Mouse (Mus musculus) heart, embryonic 16.5 days (tissue): Measurements from ENCODE around the gene Igf1r. TPM values are rescaled to one million over a fixed set of nuclear protein-coding genes. Genes with fewer than 3 reads are reported as not detected.

ENCODE experiments used
- ATAC-seq: fragments of 200-750 bp; cut with Nextera tagmentation; replicated peaks from 2 replicates; pipeline ENCODE4 v1.8.0; 2017; ENCODE audit warnings: moderate number of reproducible peaks; ENCODE audit not compliant: insufficient read depth, low FRiP score; ENCODE audit errors: extremely low read depth
- H3K27ac ChIP-seq: fragments of 300-500 bp; sonication (generic); 2 replicates; pipeline ENCODE4 v1.5.1; 2014; ENCODE audit warnings: mild to moderate bottlenecking, low read length, control low read depth, moderate library complexity
- H3K27me3 ChIP-seq: fragments of 300-500 bp; sonication (generic); 2 replicates; pipeline ENCODE4 v1.6.1; 2014; ENCODE audit warnings: low read length, mixed read lengths; ENCODE audit not compliant: control insufficient read depth, insufficient read depth
- H3K36me3 ChIP-seq: fragments of 300-500 bp; sonication (generic); 2 replicates; pipeline ENCODE4 v1.6.1; 2014; ENCODE audit not compliant: control insufficient read depth, insufficient read depth
- H3K4me1 ChIP-seq: fragments of 300-500 bp; sonication (generic); 2 replicates; pipeline ENCODE4 v1.6.1; 2014; ENCODE audit warnings: low read length, mixed read lengths; ENCODE audit not compliant: control insufficient read depth, insufficient read depth
- H3K4me2 ChIP-seq: fragments of 300-500 bp; sonication (generic); 2 replicates; pipeline ENCODE4 v1.6.1; 2014; ENCODE audit warnings: low read depth, mild to moderate bottlenecking, control low read depth, low read length
- H3K4me3 ChIP-seq: fragments of 300-500 bp; sonication (generic); 2 replicates; pipeline ENCODE4 v1.5.1; 2014; ENCODE audit warnings: mild to moderate bottlenecking, control low read depth, low read length
- H3K9ac ChIP-seq: fragments of 300-500 bp; sonication (generic); 2 replicates; pipeline ENCODE4 v1.6.1; 2014; ENCODE audit warnings: low read length, control low read depth
- H3K9me3 ChIP-seq: fragments of 300-500 bp; sonication (generic); replicated peaks from 2 replicates; pipeline ENCODE4 v1.6.1; 2016; ENCODE audit warnings: low read length; ENCODE audit not compliant: control insufficient read depth
- WGBS: fragments of 180-500 bp; shearing (Covaris S2); extraction: QIAGEN DNeasy Blood & Tissue Kit; methylation state at CpG from one replicate; pipeline ENCODE4 v1.1.7; 2014; 5-methylcytosine and 5-hydroxymethylcytosine counted together
- polyA plus RNA-seq: library from polyadenylated mRNA; unstranded; fragments of >200 nt; fragmentation: Nextera tagmentation; extraction: Ambion mirVana; gene quantifications from 2 replicates; pipeline ENCODE4 v1.2.1, GENCODE M21; 2015

Gene Igf1r
- polyA plus RNA-seq, 1 experiment from 2014 or later = 16.4 TPM

DNA sequence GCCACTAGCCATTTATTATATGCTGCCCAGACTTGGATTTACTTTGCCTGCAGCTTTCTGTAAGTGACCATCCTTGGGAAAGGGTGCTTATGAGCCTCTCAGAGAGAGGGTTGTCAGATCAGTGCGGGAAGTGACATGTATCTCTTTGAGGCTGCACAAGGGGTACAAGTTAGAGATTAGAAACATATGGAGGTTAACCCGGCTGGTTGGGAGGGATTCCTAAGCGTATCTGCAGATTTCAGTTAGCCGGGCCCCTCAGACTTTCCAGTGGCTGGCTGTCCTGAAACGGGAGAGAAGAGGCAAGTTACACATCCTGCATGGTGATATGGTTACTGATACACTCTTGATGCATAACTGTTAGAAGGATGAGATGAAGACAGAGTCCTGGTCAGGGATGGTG lies 161.7 kb downstream of the Igf1r start:
- peaks cover 10% of the 10 kb centered on the region; the same call in 1 of the 2 replicates for H3K4me1 ChIP-seq
- WGBS = 34% methylated on average over 5 of the region's 5 CpGs

DNA sequence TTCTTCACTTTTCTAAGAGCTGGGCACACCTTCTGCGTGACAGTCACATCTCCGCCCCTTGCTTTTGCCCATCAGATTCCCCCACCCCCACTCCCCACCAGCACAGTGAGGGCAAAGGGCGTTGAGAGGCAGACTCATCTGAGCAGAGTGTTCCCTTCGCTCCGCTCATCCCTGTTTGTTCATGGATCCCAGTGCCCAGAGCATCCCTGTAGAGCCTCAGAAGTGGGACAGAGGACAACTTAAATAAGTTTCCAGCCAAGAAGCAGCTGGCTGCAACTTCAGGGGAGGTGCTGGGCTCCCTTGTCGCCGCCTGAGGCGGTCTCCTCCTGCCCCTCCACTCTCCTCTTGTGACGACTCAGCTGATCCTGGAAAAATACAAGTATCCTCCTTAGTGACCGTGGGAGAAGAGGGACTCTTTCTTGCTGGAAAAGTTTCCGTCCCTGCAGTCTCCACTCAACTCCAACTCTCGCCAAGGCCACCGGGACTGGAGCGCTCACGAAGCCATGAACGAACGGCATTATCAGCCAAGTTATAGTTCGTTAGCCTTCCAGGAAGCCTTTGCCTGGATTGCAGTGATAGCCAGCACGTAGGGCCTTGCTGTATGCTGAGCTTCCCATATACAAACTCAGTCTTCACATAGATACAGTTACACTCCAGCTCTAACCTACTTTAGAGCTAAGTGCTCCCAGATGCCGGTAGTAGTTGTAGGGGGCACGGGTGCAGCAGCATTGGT lies 162.5 kb downstream of the Igf1r start:
- no peaks in the 10 kb centered on the region for H3K27me3 ChIP-seq
- no peak overlapping the region for H3K27ac ChIP-seq
- no peaks in the 10 kb centered on the region for H3K9me3 ChIP-seq
- H3K4me3 ChIP-seq = no peak overlapping the region
- ATAC-seq = no peak
- peaks cover 10% of the 10 kb centered on the region; the same call in 1 of the 2 replicates for H3K4me1 ChIP-seq
- no peak overlapping the region for H3K4me2 ChIP-seq
- H3K36me3 ChIP-seq = no peaks in the 10 kb centered on the region; the same call in 1 of the 2 replicates
- 64% methylated on average over 21 of the region's 21 CpGs for WGBS
- H3K9ac ChIP-seq = no peak overlapping the region

More for the DNA sequence above, 161.7 kb downstream of the Igf1r start:
- Histone ChIP-seq H3K9ac (no peak overlapping the region), H3K4me3 (no peak overlapping the region), H3K27me3 (no peaks in the 10 kb centered on the region), H3K9me3 (no peaks in the 10 kb centered on the region), H3K27ac (no peak overlapping the region), H3K4me2 (no peak overlapping the region), H3K36me3 (no peaks in the 10 kb centered on the region; the same call in 1 of the 2 replicates)
- ATAC-seq = no peak

GRCm38 (mm10) chr7:68117567-68117966 lies 164.9 kb downstream of the Igf1r start:
- Histone ChIP-seq H3K4me3 (no peak overlapping the region), H3K36me3 (no peaks in the 10 kb centered on the region; the same call in 1 of the 2 replicates), H3K27ac (no peak overlapping the region), H3K9ac (no peak overlapping the region), H3K9me3 (no peaks in the 10 kb centered on the region), H3K4me1 (peaks cover 13% of the 10 kb centered on the region), H3K4me2 (no peak overlapping the region), H3K27me3 (no peaks in the 10 kb centered on the region)
- WGBS = 46% methylated on average over 5 of the region's 5 CpGs
- ATAC-seq = no peak

GRCm38 (mm10) chr7:68117981-68118380 lies 165.4 kb downstream of the Igf1r start:
- Histone ChIP-seq H3K36me3 (no peaks in the 10 kb centered on the region; the same call in 1 of the 2 replicates), H3K4me2 (no peak overlapping the region), H3K27ac (no peak overlapping the region), H3K9ac (no peak overlapping the region), H3K27me3 (no peaks in the 10 kb centered on the region), H3K9me3 (no peaks in the 10 kb centered on the region), H3K4me1 (peaks cover 15% of the 10 kb centered on the region), H3K4me3 (no peak overlapping the region)
- ATAC-seq = no peak
- WGBS = 66% methylated on average over 2 of the region's 2 CpGs

DNA sequence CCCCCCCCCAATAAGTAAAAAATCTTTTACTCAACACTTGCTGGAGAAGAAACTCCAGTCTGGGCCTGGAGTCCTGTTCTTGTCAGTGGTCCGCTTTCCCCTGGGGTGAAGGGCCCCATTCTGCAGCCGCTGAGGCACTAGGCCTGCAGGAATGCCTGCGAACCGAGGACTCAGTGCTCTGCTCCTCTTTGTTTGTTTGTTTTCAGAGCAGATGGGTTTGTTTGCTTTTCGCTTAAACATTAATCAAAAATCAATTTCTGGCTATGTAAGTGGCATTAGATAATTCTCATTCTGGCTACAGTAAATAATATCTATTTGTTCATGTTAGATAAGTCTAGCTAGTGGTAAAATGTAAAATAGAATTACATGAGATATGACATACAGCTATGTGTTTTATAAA lies 167.0 kb downstream of the Igf1r start:
- H3K4me1 ChIP-seq = peaks cover 10% of the 10 kb centered on the region
- H3K27ac ChIP-seq = no peak overlapping the region
- H3K9ac ChIP-seq = no peak overlapping the region
- H3K27me3 ChIP-seq = no peaks in the 10 kb centered on the region
- no peak overlapping the region for H3K4me3 ChIP-seq
- WGBS = 67% methylated on average over 5 of the region's 5 CpGs
- ATAC-seq = no peak
- H3K36me3 ChIP-seq = no peaks in the 10 kb centered on the region; the same call in 1 of the 2 replicates
- H3K4me2 ChIP-seq = no peak overlapping the region
- no peaks in the 10 kb centered on the region for H3K9me3 ChIP-seq

- Histone ChIP-seq H3K36me3 (no peaks in the 10 kb centered on the region), H3K9me3 (no peaks in the 10 kb centered on the region), H3K4me3 (no peak overlapping the region), H3K4me1 (peaks cover 13% of the 10 kb centered on the region), H3K27me3 (no peaks in the 10 kb centered on the region), H3K4me2 (no peak overlapping the region), H3K27ac (no peak overlapping the region), H3K9ac (no peak overlapping the region)
- no peak for ATAC-seq
- 17% methylated on average over 3 of the region's 3 CpGs for WGBS
These were observed 169.8 kb downstream of the Igf1r start for GRCm38 (mm10) chr7:68122418-68122817.

GRCm38 (mm10) chr7:68125347-68125746 lies 172.7 kb downstream of the Igf1r start:
- 56% methylated on average over 2 of the region's 2 CpGs for WGBS
- H3K9ac ChIP-seq = no peak overlapping the region
- H3K27me3 ChIP-seq = no peaks in the 10 kb centered on the region
- no peaks in the 10 kb centered on the region for H3K9me3 ChIP-seq
- ATAC-seq = no peak
- no peak overlapping the region for H3K27ac ChIP-seq
- H3K36me3 ChIP-seq = no peaks in the 10 kb centered on the region
- peaks cover 28% of the 10 kb centered on the region for H3K4me1 ChIP-seq
- no peak overlapping the region for H3K4me3 ChIP-seq
- H3K4me2 ChIP-seq = no peak overlapping the region

DNA sequence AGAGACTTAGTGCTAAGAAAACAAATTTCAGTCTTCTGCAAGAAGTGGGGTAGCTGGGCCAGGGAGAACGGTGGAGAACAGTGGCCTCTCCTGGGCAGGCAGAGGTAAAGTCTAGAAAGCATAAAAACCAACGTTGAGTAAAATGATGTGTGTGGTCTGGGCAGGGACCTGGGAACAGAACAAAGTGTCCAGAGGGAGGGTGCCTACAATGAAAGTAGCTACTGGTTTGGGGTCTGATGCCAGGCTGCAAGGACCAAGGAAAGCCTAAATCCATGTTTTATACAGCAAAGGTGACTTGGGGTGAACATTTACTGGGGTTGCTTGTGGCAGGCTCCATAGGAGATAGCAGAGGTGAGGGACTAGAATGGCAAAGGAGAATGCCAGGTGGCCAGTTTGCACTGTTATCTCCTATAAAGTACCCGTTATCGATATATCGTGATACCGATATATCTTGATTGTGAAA lies 175.2 kb downstream of the Igf1r start:
- Histone ChIP-seq H3K4me3 (no peak overlapping the region), H3K27ac (peak overlapping the region; percentile 84)

GRCm38 (mm10) chr7:68128271-68128674 lies 175.6 kb downstream of the Igf1r start:
- H3K4me3 ChIP-seq = peak overlapping the region; percentile 72
- H3K27ac ChIP-seq = peak overlapping the region; percentile 84
- H3K4me2 ChIP-seq = peak overlapping the region; percentile 91
- H3K9ac ChIP-seq = peak overlapping the region; percentile 76
- no peaks in the 10 kb centered on the region for H3K9me3 ChIP-seq
- ATAC-seq = no peak
- 13% methylated on average over 7 of the region's 7 CpGs for WGBS
- H3K4me1 ChIP-seq = peaks cover 38% of the 10 kb centered on the region
- no peaks in the 10 kb centered on the region for H3K27me3 ChIP-seq
- H3K36me3 ChIP-seq = no peaks in the 10 kb centered on the region

More for the DNA sequence above, 175.2 kb downstream of the Igf1r start:
- H3K27me3 ChIP-seq = no peaks in the 10 kb centered on the region
- H3K9ac ChIP-seq = peak overlapping the region; percentile 76
- H3K36me3 ChIP-seq = no peaks in the 10 kb centered on the region
- no peaks in the 10 kb centered on the region for H3K9me3 ChIP-seq
- H3K4me1 ChIP-seq = peaks cover 38% of the 10 kb centered on the region
- WGBS = 29% methylated on average over 6 of the region's 6 CpGs
- 0 out of 2 replicates have a peak, but pooled peaks have one; percentile 23 for ATAC-seq
- peak overlapping the region; percentile 91 for H3K4me2 ChIP-seq
